Mouse (Mus musculus) retina, adult 2 months (tissue): ENCODE measurements around the gene Lrg1.

Experiments
- DNase-seq: peaks from one replicate; pipeline ENCODE4 v3.0.0-alpha.2; 2012; ENCODE audit warnings: low read depth, low spot score

Lrg1 gene

DNA sequence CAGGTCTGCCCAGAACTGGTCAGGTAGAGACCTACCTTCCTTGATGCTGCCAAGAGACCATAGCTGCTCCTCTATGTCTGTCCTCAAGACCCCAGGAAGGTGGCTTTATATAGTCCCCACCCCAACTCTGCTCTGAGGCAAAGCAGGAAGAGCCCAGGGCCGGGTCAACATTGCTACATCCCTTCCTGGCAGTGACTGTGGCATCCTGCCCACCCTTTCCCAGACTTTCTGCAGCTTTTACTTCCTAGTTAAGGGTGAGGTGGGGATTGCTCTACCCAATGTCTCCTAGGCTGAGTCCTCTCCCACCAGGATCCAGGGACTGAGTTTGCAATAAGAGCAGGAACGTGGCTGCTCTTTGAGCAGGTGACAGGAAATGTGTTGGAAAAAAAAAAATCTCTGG is at the start of gene Lrg1:
TSS of gene Lrg1 (minus strand) at position 176 of the 400 bp plus-strand sequence.
- no peak for DNase-seq

DNA sequence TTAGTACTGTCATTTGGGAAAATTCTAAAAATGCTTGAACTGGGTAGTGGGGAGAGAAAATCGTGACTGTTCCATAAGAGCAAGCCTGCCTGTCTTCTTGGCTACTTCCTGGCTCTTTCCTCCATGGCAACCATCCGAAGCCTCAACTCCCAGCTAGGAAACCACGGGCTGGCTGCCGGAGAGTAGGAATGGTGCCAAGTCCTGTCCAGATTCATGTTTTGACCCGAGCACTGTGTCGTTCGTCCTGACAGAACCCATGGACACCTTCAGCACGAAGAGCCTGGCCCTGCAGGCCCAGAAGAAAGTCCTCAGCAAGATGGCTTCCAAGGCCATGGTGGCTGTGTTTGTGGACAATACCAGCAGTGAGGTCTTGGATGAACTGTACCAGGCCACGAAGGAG is 49.7 kb upstream of the Lrg1 start:
- DNase-seq: no peak

DNA sequence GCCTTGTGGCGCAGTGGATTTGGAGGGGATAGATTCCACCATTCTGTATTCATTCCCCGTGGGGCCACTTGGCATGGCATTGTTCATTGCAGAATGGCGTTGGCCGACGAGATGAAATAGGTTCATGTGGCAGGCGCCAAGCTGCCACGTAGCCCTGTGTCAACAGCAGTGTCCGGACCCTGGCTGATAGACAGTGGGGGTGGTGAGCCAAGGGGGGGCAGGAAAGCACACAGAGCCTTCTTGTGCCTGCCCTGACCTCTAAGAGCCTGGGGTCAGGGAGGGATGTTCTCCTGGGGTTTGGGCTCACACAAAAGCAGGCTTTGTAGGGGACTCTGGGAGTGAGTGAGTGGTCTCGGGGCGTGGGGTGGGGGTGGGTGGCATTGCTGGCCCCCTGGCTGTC is 48.8 kb upstream of the Lrg1 start:
- DNase-seq: no peak

DNA sequence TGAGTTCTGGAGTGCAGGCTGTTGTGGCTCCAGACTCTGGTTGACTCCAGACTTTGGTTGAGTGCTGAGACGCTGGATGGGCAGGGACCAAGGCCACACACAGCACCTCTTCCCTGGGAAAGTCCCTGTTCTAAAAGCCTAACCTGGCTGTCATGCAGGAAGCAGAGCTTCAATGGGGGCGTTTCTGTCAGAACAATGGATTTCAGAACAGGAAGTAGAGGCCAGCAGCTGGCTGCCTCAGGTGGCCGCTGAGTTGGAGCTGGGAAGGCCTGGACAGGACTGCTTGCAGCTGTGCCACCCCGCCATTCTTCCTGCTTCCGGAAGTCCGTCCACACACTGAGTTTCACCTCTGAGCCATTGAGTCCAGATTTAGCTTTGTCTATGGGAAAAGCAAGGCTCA is 48.0 kb upstream of the Lrg1 start:
- DNase-seq: no peak

DNA sequence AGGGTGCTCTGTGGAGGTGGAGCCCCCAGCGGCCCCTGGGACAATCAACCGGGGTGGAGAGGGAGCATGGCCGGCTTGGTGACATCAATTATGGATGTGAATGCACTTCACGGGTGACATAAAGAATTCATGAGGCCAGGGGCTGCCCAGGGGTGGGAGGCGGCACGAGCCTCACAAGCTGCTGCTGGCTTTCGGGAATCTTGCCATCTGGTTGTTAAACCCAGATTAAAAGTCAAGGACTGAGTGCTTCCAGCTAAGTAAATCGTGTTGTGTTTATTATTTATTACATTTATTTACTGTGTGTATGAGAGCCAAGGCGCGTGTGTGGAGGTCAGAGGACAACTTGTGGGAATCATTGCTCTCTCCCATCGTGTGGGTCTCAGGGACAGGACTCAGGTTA is 43.9 kb upstream of the Lrg1 start:
- no peak for DNase-seq

DNA sequence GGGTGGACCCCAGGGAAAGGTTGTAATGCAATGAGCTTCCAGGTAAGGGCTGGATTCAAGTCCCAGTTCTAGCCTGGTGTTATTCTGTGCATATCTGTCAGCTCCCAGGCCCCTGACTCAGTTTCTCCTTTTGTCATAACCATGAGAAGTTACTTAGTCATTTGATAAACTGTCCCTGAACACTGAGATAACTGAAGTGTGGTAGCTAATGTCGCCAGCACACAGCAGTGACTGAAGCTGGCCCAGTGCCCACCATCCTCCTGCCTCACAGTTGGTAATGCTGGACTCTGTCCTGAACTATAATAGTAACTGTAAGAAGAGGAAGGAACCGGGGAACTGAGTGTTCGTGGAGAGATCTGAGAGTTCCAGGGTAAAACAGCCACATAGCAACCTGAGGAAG is 42.7 kb upstream of the Lrg1 start:
- DNase-seq: no peak

DNA sequence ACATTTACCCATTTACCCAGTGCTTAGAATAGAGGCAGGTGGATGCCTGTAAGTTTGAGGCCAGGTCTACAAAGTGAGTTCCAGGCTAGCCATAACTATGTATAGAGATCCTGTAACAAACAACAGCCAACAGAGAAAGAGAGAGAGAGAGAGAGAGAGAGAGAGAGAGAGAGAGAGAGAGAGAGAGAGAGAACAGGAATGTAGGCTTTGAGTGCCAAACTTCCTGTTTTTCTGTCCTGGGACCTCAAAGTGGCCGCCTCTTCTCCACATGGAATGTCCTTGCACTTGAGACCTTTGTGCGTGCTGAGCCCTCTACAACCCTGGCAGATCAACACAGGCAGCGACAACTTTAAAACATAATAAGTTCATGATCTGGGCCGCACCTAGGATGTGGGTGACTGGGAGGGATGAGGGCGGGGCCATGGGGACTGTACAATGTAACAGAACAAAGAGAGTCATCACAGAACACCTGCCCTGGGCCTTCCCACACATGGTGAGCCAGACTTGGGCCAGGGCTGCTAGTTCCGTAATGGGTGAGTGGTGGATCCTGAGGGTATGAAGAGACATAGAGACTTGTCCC is 41.8 kb upstream of the Lrg1 start:
- no peak for DNase-seq

DNA sequence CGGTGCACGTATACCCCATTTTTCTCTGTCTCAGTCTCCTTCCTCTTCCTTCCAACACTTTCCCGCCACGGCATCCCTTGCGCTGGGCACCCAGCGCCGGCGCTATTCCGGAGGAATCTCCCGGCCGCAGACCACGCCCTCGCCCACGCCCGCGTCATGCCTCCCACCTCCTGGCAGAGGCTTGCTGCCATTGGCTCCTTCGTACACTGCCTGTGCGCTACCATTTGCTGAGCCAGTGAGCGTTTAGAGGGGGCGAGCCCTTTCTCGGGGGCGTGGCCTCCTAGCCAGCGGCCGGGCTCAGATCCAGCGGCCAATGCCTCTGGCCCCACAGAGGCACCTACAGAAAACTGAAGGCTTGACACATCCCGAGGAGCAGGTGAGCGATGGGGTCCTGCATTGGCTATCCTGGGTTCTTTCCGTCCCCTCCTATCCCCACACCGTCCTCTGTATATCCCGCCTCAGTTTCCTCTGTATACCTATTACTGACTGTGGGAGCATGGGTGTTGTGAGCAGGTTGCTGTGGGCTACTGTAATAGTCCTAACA is 40.5 kb upstream of the Lrg1 start, which contains the start of gene Tnfaip8l1:
TSS of gene Tnfaip8l1 (plus strand) at position 247 of the 544 bp plus-strand sequence.
- DNase-seq: peak; percentile 56

DNA sequence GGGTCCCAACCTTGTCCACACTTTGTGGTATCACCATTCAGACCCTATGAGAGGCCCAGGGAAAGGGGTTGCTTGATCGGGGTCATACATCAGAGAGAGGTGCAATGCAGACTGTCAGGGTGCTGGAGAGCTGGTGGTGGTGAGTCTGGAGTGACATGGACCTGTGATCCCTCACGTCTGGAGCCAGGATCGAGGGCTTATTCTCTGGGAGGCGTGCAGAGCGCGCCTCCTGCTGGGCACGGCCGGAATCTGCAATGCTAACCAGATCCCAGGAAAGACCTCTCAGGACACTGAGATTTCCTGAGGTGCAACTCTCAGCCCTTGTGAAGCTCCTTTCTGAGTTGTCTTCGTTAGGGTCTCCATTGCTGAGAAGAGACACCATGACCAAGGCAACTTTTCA is 37.9 kb upstream of the Lrg1 start:
- DNase-seq: no peak

DNA sequence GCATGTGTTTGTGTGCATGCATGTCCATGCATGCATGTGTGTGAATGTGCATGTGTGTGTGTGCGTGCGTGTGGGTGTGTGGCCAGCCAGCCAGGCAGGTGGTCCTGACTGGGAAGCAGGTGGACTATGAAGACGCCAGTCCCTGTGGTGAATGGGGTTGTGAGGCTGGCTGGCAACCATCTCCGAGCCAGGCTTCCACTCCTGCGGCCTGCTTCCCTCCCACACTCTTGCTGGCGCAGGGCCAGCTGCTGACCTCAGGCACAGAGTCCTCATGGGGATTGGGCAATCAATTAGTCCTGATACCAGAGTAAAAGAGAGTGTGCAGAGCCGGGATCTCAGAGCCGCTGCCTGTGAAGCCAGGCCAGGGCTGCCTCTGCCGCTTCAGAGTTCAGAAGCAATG is 31.8 kb upstream of the Lrg1 start:
- DNase-seq: no peak

DNA sequence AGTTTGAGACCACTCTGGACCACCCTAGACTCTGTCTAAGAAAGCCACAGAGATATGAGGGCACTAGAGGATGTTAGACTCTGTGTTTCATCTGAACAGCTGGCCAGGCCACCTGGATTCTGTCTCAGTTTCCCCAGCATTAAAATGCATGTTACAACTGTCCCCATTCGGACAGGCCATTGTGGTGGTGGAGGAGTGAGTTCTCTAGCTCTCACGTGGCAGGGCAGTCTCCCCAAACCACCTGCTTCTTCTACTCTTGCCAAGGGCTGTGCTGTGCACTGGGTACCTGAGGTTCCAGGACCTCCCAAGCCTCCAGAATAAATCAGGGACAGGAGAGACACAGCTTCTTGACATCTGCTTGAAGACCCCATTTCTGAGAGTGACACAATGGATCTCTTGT is 28.1 kb upstream of the Lrg1 start:
- DNase-seq: no peak

DNA sequence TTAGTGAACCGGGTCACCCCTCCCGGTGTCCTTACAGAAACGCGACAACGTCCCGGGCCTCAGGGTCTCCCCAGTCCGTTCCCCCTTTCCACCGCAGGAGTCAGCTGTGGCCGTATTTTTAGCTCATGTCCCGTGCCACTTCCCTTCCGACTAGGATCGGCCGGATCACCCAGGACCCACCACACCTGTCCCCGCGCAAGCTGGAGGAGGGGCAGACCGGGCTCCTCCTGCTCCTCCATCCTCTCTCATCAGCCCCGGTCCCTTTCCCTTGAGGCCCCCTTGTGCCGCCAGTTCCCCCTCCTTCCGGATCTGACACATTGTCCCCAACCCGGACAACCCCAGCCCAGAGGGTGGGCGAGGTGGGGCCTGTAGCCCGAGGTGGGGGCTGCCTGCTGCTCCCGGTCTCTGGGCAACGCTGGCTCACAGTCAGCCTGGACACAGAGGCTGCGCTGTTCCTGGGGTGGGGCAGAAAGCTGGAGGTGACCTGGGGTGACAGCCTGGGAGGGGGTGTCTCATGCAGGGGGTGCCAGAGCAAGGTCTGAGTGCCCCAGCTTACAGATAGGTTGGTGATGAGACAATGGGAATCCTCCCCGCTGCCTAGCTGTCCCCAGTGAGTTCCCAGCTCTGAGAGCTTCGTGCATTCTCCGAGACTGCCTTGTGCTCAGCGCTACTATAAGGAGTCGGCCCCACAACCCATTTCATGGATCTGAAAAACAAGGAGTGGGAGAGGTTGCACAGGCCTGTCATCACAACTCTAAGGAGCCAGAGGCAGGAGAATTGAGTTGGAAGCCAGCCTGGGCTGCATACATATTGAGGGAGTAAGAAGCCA is 27.2 kb upstream of the Lrg1 start:
- DNase-seq: no peak

DNA sequence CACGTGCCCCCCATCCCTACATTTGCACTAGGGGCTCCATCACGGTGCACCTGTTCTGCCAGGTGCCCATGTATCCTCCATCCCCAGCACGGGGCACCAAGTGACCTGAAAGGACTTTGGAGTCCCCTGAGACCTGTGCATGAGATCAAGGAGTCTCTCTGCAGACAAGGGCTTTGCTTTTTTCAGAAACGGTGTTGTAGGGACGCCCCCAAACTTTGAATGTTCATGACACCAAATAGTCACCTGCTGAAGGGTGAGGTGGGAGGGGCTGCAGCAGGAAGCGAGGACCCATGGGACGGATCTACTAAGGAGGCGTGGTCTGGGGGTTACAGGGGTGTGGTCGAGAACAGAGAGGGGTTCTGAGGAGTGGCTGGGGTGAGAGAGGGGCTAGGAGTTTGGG is 26.5 kb upstream of the Lrg1 start:
- no peak for DNase-seq

DNA sequence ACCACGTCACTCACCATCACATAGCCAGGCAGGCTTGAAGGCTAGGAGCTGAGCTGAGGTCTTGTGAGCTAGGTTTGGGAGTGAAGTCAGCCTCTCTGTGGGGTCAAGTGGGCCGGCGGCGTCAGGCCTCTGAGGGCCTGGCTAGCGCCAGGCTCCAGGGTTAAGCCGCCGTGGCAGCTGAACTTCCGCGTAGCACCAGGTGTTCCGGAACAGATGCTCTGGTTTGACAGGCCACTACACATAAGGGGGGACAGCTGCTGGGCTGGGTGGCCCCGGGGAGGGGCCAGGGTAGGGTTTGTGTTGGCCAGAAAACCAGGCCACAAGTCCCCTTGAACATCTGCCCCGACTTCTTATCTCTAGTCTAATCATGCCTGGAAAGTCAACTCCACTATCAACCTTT is 25.6 kb upstream of the Lrg1 start:
- DNase-seq: no peak

DNA sequence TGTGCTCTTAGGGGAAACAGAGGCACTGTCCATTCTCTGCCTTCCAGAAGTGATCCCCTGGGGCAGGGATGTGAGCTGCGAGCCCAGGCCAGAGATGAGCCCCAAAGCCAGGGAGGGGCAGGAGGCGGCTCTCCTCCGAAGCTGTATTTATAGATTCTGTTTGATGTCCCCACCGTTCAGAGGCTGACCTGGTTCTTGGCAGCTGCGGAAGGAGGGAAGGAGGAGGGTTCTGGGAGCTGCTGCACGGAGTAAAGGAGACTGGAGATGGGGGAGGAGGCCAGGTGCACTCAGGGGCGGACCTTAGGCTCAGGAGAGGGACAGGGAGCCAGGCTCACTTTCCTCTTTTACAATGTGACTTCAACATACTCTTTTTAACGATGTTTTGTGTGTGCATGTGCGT is 24.3 kb upstream of the Lrg1 start:
- DNase-seq: no peak

DNA sequence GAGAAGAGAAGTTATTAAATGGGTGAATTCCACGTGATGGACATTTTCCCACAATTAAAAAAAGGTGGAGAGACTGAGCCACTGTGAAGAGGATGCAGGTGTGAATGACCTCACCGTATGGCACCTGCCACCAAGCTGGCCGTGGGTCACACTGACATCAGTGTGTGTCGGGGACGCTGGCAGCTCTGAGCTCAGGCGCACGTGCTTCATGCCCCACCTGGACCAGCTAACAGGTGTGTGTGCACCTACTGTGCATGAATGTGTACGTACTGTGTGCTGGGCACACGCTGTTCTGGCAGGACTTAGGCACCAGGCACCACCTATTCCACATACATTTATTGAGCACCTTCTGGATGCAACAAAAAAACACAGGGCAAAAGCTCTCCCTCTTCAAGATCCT is 22.7 kb upstream of the Lrg1 start:
- no peak for DNase-seq

DNA sequence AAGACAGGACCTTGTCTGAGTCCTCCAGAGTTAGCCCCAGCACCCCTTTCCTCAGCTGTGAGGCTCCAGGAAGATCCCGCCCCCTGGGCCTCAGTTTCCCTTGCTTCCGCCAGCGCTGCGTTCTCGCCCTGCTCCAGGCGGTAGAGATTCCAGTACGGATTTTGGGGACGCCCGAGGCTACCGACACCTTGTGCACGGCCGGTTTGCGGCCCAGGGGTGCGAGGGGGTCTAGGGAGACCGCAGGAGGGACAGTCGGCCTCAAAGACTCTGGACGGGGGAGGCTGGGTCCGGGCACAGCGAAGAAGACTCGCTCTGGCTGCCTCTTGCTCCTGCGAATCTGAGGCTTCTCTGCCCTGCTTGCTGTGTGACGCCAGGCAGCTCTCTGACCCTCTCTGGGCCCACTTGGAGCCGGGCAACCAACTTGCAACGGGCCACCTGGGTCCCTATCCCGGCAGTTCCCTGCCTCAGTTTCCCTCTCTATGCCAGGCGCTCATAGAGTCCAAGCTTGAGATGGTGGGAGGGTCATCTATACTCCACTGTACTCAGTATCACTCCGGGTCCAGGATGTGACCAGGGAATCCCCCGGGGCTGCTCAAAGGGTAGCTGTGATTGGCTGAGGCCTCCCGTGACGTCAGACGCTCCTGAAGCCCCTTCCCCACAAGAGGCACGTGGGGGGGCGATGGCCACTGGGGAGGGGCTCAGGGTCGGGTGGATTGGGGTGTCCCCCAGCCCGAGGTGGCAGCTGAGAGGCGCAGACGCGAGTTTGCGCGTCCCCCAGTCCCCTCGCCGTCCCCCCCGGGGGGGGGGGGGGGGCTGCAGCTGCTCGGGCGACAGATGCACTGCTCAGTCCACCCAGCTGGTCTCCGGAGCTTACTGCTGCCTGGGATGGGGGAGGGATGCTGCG is 20.2 kb upstream of the Lrg1 start:
- DNase-seq: no peak

DNA sequence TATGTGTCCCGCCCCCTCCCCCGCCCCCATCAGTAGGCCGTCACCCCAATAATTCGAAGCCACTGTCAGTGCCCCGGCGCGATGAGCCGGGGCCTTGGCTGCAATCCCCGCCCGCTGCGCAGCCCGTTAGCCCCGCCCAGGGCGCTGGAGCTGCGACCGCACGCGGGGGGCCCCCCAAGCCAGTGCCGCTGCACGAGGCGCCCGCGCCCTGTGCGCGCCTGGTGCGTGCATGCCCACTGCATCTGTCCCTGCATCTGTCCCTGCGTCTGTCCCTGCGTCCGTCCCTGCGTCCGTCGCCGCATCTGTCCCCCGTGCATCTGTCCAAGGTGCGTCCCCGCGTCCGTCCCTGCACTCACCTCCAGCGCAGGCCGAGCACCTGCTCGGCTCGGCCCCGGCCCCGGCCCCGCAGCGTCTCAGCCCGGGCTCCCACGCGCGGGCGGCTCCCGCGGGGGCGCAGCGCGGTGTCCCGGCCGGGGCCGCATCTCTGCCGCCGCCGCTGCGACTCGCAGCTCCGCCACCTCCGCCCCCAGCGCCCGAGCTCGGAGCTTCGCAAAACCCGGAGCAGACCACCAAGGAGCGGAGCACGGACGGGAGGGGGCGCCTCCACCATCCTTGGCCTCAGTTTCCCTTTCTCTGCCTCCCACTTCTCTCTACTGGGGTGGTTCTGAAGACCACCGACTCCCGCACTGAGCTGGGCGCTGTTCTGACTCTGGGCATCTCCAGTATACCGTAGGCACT is 18.2 kb upstream of the Lrg1 start, which contains the start of gene Sema6b:
TSS of gene Sema6b (minus strand) at position 486 of the 738 bp plus-strand sequence.
- DNase-seq: no peak

DNA sequence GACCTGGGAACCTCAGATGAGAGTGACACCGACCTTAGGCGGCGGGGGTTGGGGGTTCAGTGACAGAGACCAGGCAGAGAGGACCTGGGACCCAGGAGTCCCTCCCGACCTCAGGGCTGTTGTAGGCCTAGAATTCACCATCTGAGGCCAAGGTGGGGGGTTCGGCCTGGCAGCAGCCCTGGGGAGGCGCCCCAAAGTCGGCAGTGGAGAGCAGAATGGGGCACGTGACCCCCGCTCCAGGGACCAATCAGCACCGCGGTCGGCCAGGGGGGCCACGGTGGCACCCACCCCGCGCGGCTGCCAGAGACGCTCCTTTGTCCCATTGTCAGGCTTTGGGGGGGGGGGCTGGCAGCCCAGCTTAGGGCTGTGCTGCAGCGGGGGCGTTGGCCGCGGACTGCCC is 17.6 kb upstream of the Lrg1 start:
- no peak for DNase-seq

DNA sequence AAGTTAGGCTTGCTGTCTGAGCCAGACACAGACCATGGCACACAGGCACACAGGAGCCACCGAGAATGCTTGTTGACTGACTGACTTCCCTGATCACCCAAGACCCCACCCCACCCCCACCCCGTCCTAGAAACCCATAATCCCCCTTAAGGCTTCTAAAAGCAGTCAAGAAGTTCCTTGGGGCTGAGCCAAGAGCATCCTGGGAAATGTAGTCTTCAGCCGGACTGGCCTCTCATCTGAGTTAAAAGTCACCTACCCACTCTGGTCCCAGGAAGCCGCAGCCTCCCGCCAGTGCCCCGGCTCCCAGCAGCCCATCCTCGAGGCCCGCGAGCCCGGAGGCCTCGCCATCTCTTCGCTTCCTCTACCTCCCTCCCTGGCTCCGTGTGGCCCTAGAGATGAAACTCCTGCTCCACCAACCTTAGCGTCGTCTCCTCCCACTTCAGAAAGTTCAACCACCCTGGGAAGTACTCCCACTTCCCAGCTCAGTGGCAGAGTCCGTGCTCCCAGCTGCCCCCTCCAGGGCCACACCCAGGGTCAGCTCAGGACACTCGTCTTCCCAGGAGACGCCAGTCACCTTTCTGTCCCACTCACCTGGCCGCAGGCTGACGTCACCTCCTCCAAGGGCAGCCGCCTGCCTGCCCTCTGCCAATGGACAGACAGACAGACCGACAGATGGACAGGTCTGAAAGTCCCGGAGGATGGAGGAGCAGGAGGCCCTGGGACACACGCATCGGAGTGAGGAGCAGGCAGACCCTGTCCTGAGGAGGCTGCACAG is 16.2 kb upstream of the Lrg1 start:
- no peak for DNase-seq

DNA sequence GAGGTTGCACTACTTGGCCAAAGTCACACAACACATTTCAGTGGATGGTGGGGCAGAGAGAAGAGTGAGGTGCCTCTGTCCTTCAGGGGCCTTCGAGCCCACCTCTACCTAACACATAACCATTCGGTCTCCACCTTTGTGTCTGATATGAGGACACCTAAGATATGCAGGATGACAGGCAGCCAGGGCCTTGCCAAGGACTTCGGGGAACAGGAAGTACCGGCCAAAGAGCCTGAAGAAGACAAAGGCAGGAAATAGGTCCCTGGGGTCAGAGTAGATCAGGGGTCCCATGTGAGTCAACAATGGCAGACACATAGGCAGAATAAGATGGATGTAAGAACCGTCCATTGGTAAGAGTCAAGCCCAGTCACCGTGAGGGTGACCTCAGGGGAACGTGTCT is 14.8 kb upstream of the Lrg1 start:
- no peak for DNase-seq
